Mouse (Mus musculus): Measurements from ENCODE around the gene Brinp3.

DNA sequence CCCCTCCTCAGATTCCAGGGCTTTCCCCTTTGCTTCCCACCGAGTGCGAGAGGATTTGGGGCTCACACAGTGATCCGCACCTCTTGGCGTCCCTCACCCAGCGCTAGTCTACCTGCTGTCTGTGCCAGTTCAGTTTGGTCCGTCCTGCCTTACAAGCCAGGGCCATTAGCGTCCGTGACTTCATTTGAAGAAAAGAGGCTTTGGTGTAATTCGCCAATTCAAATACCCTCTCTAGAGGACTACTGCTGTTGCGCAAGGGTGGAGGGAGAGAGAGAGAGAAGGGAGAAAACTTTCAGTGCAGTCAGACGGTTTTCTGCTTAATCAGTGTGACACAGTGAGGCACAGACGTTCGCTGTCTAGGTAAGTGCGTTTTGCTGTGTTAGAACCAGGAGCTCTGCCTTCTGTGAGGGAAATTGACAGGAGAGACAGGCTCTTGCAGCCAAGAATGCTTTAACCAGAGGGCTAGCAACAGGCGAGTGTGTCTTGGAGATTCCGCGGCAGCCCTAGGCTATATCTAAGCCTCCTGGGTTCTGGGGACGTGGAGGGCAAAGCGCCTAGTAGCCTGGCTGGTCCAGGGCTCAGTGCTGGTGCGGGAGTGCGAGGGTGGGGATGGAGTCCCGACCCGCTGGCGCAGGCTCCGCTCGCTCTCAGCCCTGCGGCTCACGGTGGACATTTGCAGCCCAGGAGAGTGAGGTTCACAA, 3.0 kb downstream of the Brinp3 start:
- TF ChIP-seq CTCF (IDR thresholded peaks at IDR 0.05; ENCODE audit: borderline replicate concordance, insufficient read depth, low read length) (no peak), POLR2A (IDR thresholded peaks at IDR 0.05; ENCODE audit: low read depth, low read length) (no peak)
